Mouse (Mus musculus): ENCODE measurements around the gene Serpina6.

DNA sequence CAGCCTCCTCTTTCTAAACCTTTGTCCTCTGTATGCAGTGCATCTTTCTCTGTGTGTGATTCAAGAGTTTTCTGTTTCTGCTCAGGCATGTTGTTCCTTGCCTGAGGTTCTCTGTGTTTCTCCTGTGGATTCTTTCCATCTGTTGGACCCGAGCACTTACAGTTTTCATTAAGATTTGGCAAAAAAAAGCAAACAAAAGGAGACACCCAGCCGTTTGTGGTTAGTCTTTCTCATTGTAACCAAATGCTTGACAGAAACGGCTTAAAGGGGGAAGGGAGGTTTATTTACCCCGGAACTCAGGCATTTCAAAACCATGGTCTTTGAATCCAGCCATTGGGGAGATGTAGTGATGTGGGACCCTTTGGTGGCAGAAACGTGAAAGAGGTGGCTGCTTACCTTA lies 12.4 kb downstream of the Serpina6 start:
- TF ChIP-seq POLR2A (IDR thresholded peaks at IDR 0.05; ENCODE audit: insufficient read depth, low read length) (no peak), CTCF (IDR thresholded peaks at IDR 0.05; ENCODE audit: low read depth, low read length) (no peak), EP300 (IDR thresholded peaks at IDR 0.05; ENCODE audit: insufficient read depth, low read depth, low read length) (no peak)
